Mouse (Mus musculus): ENCODE data around the gene Art1. TPM values are rescaled to one million over a fixed set of nuclear protein-coding genes. Genes with fewer than 3 reads are reported as not detected.
A peak's percentile ranks its signal among the peaks of the same experiment; 100 is the strongest.

The Art1 gene
- polyA plus RNA-seq (2014; fragmentation: Nextera tagmentation; extraction: Ambion mirVana) = 0.67 and 2.1 TPM in 2 replicates

- no peak for DNase-seq (ENCODE audit: low spot score)
- Histone ChIP-seq H3K27ac (replicated peaks; ENCODE audit: low read depth, low read length) (0 out of 2 replicates have a peak within 1 kb of the TSS, but pooled peaks have one; percentile 37), H3K27me3 (ENCODE audit: control insufficient read depth, insufficient read depth, low read length) (no peaks in the 10 kb centered on the region), H3K9ac (ENCODE audit: low read length) (no peak within 1 kb of the TSS), H3K36me3 (ENCODE audit: control insufficient read depth, insufficient read depth, low read length) (no peaks in the 10 kb centered on the region), H3K4me2 (ENCODE audit: low read depth, severe bottlenecking) (peak within 1 kb of the TSS; percentile 51), H3K4me3 (ENCODE audit: low read depth, low read length) (no peak within 1 kb of the TSS), H3K4me1 (ENCODE audit: control insufficient read depth, insufficient read depth, low read length) (peaks cover 8% of the 10 kb centered on the region), H3K9me3 (ENCODE audit: control insufficient read depth, low read length) (no peaks in the 10 kb centered on the region)
- 47% methylated on average over 5 of the region's 5 CpGs for WGBS
- no peak for ATAC-seq (ENCODE audit: insufficient number of reproducible peaks, low FRiP score, low TSS enrichment, low read depth)
These were observed at the start of gene Art1 for GRCm38 (mm10) chr7:102101487-102101886. Art1 (plus strand) TSS chr7:102101743.

GRCm38 (mm10) chr7:102061353-102061752 is 40.2 kb upstream of the Art1 start:
- Histone ChIP-seq H3K4me2 (ENCODE audit: low read depth, severe bottlenecking) (no peak overlapping the region), H3K9me3 (ENCODE audit: control insufficient read depth, low read length) (no peaks in the 10 kb centered on the region), H3K4me1 (ENCODE audit: control insufficient read depth, insufficient read depth, low read length) (peaks cover 9% of the 10 kb centered on the region), H3K27ac (replicated peaks; ENCODE audit: low read depth, low read length) (no peak overlapping the region), H3K27me3 (ENCODE audit: control insufficient read depth, insufficient read depth, low read length) (no peaks in the 10 kb centered on the region), H3K4me3 (ENCODE audit: low read depth, low read length) (no peak overlapping the region), H3K36me3 (ENCODE audit: control insufficient read depth, insufficient read depth, low read length) (no peaks in the 10 kb centered on the region; the same call in 1 of the 2 replicates), H3K9ac (ENCODE audit: low read length) (no peak overlapping the region)
- ATAC-seq (ENCODE audit: insufficient number of reproducible peaks, low FRiP score, low TSS enrichment, low read depth) = no peak
- DNase-seq (ENCODE audit: low spot score) = no peak
- WGBS = 86% methylated on average over 3 of the region's 3 CpGs

GRCm38 (mm10) chr7:102062203-102062602 is 39.3 kb upstream of the Art1 start:
- Histone ChIP-seq H3K4me3 (ENCODE audit: low read depth, low read length) (no peak overlapping the region), H3K4me1 (ENCODE audit: control insufficient read depth, insufficient read depth, low read length) (peaks cover 11% of the 10 kb centered on the region), H3K27me3 (ENCODE audit: control insufficient read depth, insufficient read depth, low read length) (no peaks in the 10 kb centered on the region), H3K4me2 (ENCODE audit: low read depth, severe bottlenecking) (no peak overlapping the region), H3K36me3 (ENCODE audit: control insufficient read depth, insufficient read depth, low read length) (no peaks in the 10 kb centered on the region; the same call in 1 of the 2 replicates), H3K9me3 (ENCODE audit: control insufficient read depth, low read length) (no peaks in the 10 kb centered on the region), H3K9ac (ENCODE audit: low read length) (no peak overlapping the region), H3K27ac (replicated peaks; ENCODE audit: low read depth, low read length) (no peak overlapping the region)
- DNase-seq (ENCODE audit: low spot score) (no peak), ATAC-seq (ENCODE audit: insufficient number of reproducible peaks, low FRiP score, low TSS enrichment, low read depth) (no peak)
- WGBS = 92% methylated on average over 1 of the region's 1 CpGs

GRCm38 (mm10) chr7:102063891-102064290 is 37.7 kb upstream of the Art1 start:
- Histone ChIP-seq H3K27ac (replicated peaks; ENCODE audit: low read depth, low read length) (no peak overlapping the region), H3K4me2 (ENCODE audit: low read depth, severe bottlenecking) (peak overlapping the region; percentile 77), H3K4me1 (ENCODE audit: control insufficient read depth, insufficient read depth, low read length) (peaks cover 11% of the 10 kb centered on the region), H3K4me3 (ENCODE audit: low read depth, low read length) (peak overlapping the region; percentile 71), H3K9me3 (ENCODE audit: control insufficient read depth, low read length) (no peaks in the 10 kb centered on the region), H3K27me3 (ENCODE audit: control insufficient read depth, insufficient read depth, low read length) (no peaks in the 10 kb centered on the region), H3K9ac (ENCODE audit: low read length) (no peak overlapping the region), H3K36me3 (ENCODE audit: control insufficient read depth, insufficient read depth, low read length) (no peaks in the 10 kb centered on the region; the same call in 1 of the 2 replicates)
- ATAC-seq (ENCODE audit: insufficient number of reproducible peaks, low FRiP score, low TSS enrichment, low read depth) = no peak
- 90% methylated on average over 9 of the region's 9 CpGs for WGBS
- no peak for DNase-seq (ENCODE audit: low spot score)

GRCm38 (mm10) chr7:102064655-102065045 is 36.9 kb upstream of the Art1 start:
- ATAC-seq (ENCODE audit: insufficient number of reproducible peaks, low FRiP score, low TSS enrichment, low read depth) (no peak; the same call in 1 of the 2 replicates), DNase-seq (ENCODE audit: low spot score) (no peak)

GRCm38 (mm10) chr7:102065046-102065891 is 36.3 kb upstream of the Art1 start, which contains the start of the genes Rnf121, Xndc1 and Xntrpc:
Rnf121 (minus strand) TSS chr7:102065469.
Xndc1 (plus strand) TSS chr7:102065511.
Xntrpc (plus strand) TSS chr7:102065713.
- Histone ChIP-seq H3K27ac (replicated peaks; ENCODE audit: low read depth, low read length) (peak within 1 kb of the TSS; percentile 67; the same call in 1 of the 2 replicates), H3K4me3 (ENCODE audit: low read depth, low read length) (peak within 1 kb of the TSS; percentile 71), H3K27me3 (ENCODE audit: control insufficient read depth, insufficient read depth, low read length) (no peaks in the 10 kb centered on the region), H3K9ac (ENCODE audit: low read length) (peak within 1 kb of the TSS; percentile 74), H3K4me2 (ENCODE audit: low read depth, severe bottlenecking) (peak within 1 kb of the TSS; percentile 77), H3K4me1 (ENCODE audit: control insufficient read depth, insufficient read depth, low read length) (peaks cover 11% of the 10 kb centered on the region), H3K9me3 (ENCODE audit: control insufficient read depth, low read length) (no peaks in the 10 kb centered on the region), H3K36me3 (ENCODE audit: control insufficient read depth, insufficient read depth, low read length) (no peaks in the 10 kb centered on the region)
- peak; percentile 95 for DNase-seq (ENCODE audit: low spot score)
- peak; percentile 98 for ATAC-seq (ENCODE audit: insufficient number of reproducible peaks, low FRiP score, low TSS enrichment, low read depth)
- WGBS = under 1% methylated on average over 56 of the region's 56 CpGs

More at GRCm38 (mm10) chr7:102064655-102065045, 36.9 kb upstream of the Art1 start:
- Histone ChIP-seq H3K9me3 (ENCODE audit: control insufficient read depth, low read length) (no peaks in the 10 kb centered on the region), H3K36me3 (ENCODE audit: control insufficient read depth, insufficient read depth, low read length) (no peaks in the 10 kb centered on the region; the same call in 1 of the 2 replicates), H3K27me3 (ENCODE audit: control insufficient read depth, insufficient read depth, low read length) (no peaks in the 10 kb centered on the region), H3K4me1 (ENCODE audit: control insufficient read depth, insufficient read depth, low read length) (peaks cover 11% of the 10 kb centered on the region), H3K27ac (replicated peaks; ENCODE audit: low read depth, low read length) (no peak overlapping the region), H3K4me3 (ENCODE audit: low read depth, low read length) (peak overlapping the region; percentile 71), H3K9ac (ENCODE audit: low read length) (peak overlapping the region; percentile 74), H3K4me2 (ENCODE audit: low read depth, severe bottlenecking) (peak overlapping the region; percentile 77)
- under 1% methylated on average over 9 of the region's 9 CpGs for whole genome bisulfite sequencing

GRCm38 (mm10) chr7:102066363-102066762 is 35.2 kb upstream of the Art1 start:
- peak overlapping the region; percentile 71 for H3K4me3 ChIP-seq (ENCODE audit: low read depth, low read length)
- no peak for DNase-seq (ENCODE audit: low spot score)
- H3K36me3 ChIP-seq (ENCODE audit: control insufficient read depth, insufficient read depth, low read length) = no peaks in the 10 kb centered on the region
- H3K4me2 ChIP-seq (ENCODE audit: low read depth, severe bottlenecking) = peak overlapping the region; percentile 77
- H3K9ac ChIP-seq (ENCODE audit: low read length) = peak overlapping the region; percentile 74
- ATAC-seq (ENCODE audit: insufficient number of reproducible peaks, low FRiP score, low TSS enrichment, low read depth) = no peak
- H3K27me3 ChIP-seq (ENCODE audit: control insufficient read depth, insufficient read depth, low read length) = no peaks in the 10 kb centered on the region
- WGBS = 80% methylated on average over 6 of the region's 6 CpGs
- H3K4me1 ChIP-seq (ENCODE audit: control insufficient read depth, insufficient read depth, low read length) = peaks cover 11% of the 10 kb centered on the region
- no peak overlapping the region for H3K27ac ChIP-seq (replicated peaks; ENCODE audit: low read depth, low read length)
- no peaks in the 10 kb centered on the region for H3K9me3 ChIP-seq (ENCODE audit: control insufficient read depth, low read length)

GRCm38 (mm10) chr7:102076714-102077296 is 24.7 kb upstream of the Art1 start:
- Histone ChIP-seq H3K9ac (ENCODE audit: low read length) (no peak overlapping the region), H3K27ac (replicated peaks; ENCODE audit: low read depth, low read length) (no peak overlapping the region), H3K9me3 (ENCODE audit: control insufficient read depth, low read length) (no peaks in the 10 kb centered on the region), H3K4me1 (ENCODE audit: control insufficient read depth, insufficient read depth, low read length) (no peaks in the 10 kb centered on the region), H3K27me3 (ENCODE audit: control insufficient read depth, insufficient read depth, low read length) (no peaks in the 10 kb centered on the region), H3K36me3 (ENCODE audit: control insufficient read depth, insufficient read depth, low read length) (peaks cover 31% of the 10 kb centered on the region), H3K4me3 (ENCODE audit: low read depth, low read length) (no peak overlapping the region), H3K4me2 (ENCODE audit: low read depth, severe bottlenecking) (no peak overlapping the region)
- WGBS = 87% methylated on average over 7 of the region's 7 CpGs
- ATAC-seq (ENCODE audit: insufficient number of reproducible peaks, low FRiP score, low TSS enrichment, low read depth) (no peak), DNase-seq (ENCODE audit: low spot score) (no peak)

All from limb, embryonic 11.5 days (tissue).